ENCODE assay signal across 11 mouse cellular contexts in genomic region chr7:126625807-126626600, GRCm38 (mm10). TPM values are rescaled to one million over a fixed set of nuclear protein-coding genes. Genes with fewer than 3 reads are reported as not detected.
DNase-seq lines count a peak whose midpoint lies in the region; ATAC-seq and TF ChIP-seq lines count a peak whose summit lies in the region.
"Had no signal": no experiment of that assay in that cellular context is flagged by ENCODE, and none has a peak within 500 bp of the region (broad histone marks: within the 10 kb centered on the region; RNA-seq: fewer than 3 reads in every experiment).

No protein-coding gene starts in this region.

- TF ChIP-seq POLR2A in liver, adult 2 months (IDR thresholded peaks at IDR 0.05; ENCODE audit: extremely low read depth, insufficient read depth, low read length) = no peak
- no peak for TF ChIP-seq POLR2A in myocyte (IDR thresholded peaks at IDR 0.05; ENCODE audit: insufficient read length, low read depth)

- no peak for DNase-seq in liver, adult 2 months (ENCODE audit: extremely low read depth, low read depth, low spot score)
- DNase-seq in liver (no peak), G1E (ENCODE audit: low spot score) (no peak)
- DNase-seq in embryonic facial prominence, embryonic 10.5 days (ENCODE audit: low spot score) = no peak
- DNase-seq in ovary, postnatal 10 days (ENCODE audit: low spot score) = no peak
- no peak for DNase-seq in layer of hippocampus, postnatal 36 days
- DNase-seq: thymus, postnatal 4 days had no signal

- no peak overlapping the region for H3K9ac ChIP-seq in liver, adult 2 months (ENCODE audit: low read depth, low read length)

- ATAC-seq in G1E (ENCODE audit: extremely low read depth, insufficient number of reproducible peaks, low FRiP score, poor library complexity, severe bottlenecking) = no peak

- H3K79me2 ChIP-seq in liver, adult 2 months (ENCODE audit: control insufficient read depth, insufficient read depth, low read length) = no peaks in the 10 kb centered on the region
- peaks cover 24% of the 10 kb centered on the region for H3K79me2 ChIP-seq in myocyte (ENCODE audit: control insufficient read depth, insufficient read depth)

- H3K27me3 ChIP-seq in liver, adult 2 months (ENCODE audit: control insufficient read depth, insufficient read depth, low read length) = no peaks in the 10 kb centered on the region
- H3K27me3 ChIP-seq in G1E (ENCODE audit: insufficient read depth, low read length) (no peaks in the 10 kb centered on the region), myocyte (ENCODE audit: control insufficient read depth, insufficient read depth, insufficient read length) (no peaks in the 10 kb centered on the region)
- H3K27me3 ChIP-seq in embryonic facial prominence, embryonic 10.5 days (replicated peaks; ENCODE audit: low read depth, poor library complexity, severe bottlenecking) = no peaks in the 10 kb centered on the region

- no peak for TF ChIP-seq CTCF in liver, adult 2 months (IDR thresholded peaks at IDR 0.05; ENCODE audit: low read depth, low read length)
- no peak for TF ChIP-seq CTCF in G1E (IDR thresholded peaks at IDR 0.05; ENCODE audit: low read depth, low read length)

- H3K4me1 ChIP-seq in liver, adult 2 months (ENCODE audit: control insufficient read depth, insufficient read depth, low read length) = peaks cover 2% of the 10 kb centered on the region
- peaks cover 64% of the 10 kb centered on the region for H3K4me1 ChIP-seq in G1E (ENCODE audit: insufficient read depth, low read depth, low read length)
- peaks cover 7% of the 10 kb centered on the region for H3K4me1 ChIP-seq in embryonic facial prominence, embryonic 10.5 days

- no peak overlapping the region for H3K4me3 ChIP-seq in liver, adult 2 months (ENCODE audit: insufficient read depth, low read depth, low read length)
- H3K4me3 ChIP-seq in G1E (ENCODE audit: low read depth, low read length) (peak overlapping the region; percentile 67; the same call in 1 of the 2 replicates), myocyte (peak overlapping the region; percentile 97)
- H3K4me3 ChIP-seq in embryonic facial prominence, embryonic 10.5 days = no peak overlapping the region

- no peaks in the 10 kb centered on the region for H3K9me3 ChIP-seq in G1E (replicated peaks)
- H3K9me3 ChIP-seq in embryonic facial prominence, embryonic 10.5 days = no peaks in the 10 kb centered on the region

- peak overlapping the region; percentile 53 for H3ac ChIP-seq in myocyte (ENCODE audit: control insufficient read depth, insufficient read length)

- H3K27ac ChIP-seq in liver, adult 2 months (replicated peaks; ENCODE audit: insufficient read depth, low read depth, low read length) = peak overlapping the region; percentile 41
- H3K27ac ChIP-seq in embryonic facial prominence, embryonic 10.5 days (replicated peaks) = peak overlapping the region; percentile 37; the same call in 1 of the 2 replicates
- H3K27ac ChIP-seq: hindbrain, postnatal 0 days had no signal

- H3K4me2 ChIP-seq in myocyte (ENCODE audit: low read depth) = peak overlapping the region; percentile 64

- WGBS in liver, adult 2 months = 86% methylated on average over 3 of the region's 3 CpGs
- 86% methylated on average over 3 of the region's 3 CpGs for WGBS in embryonic facial prominence, embryonic 10.5 days

- no peaks in the 10 kb centered on the region for H3K36me3 ChIP-seq in liver, adult 2 months (ENCODE audit: control insufficient read depth, insufficient read depth, low read length)
- H3K36me3 ChIP-seq in G1E (replicated peaks) (peaks cover 6% of the 10 kb centered on the region), myocyte (ENCODE audit: control insufficient read depth, insufficient read depth) (peaks cover 22% of the 10 kb centered on the region)
- no peaks in the 10 kb centered on the region for H3K36me3 ChIP-seq in embryonic facial prominence, embryonic 10.5 days (replicated peaks)

TF ChIP-seq in myocyte, 11 proteins besides CTCF, POLR2A, EP300 and RAD21:
- TF ChIP-seq MYOD1 (IDR thresholded peaks at IDR 0.05; ENCODE audit: control insufficient read depth in 1 of 3, insufficient read length in 2 of 3, low read depth in 2 of 3) (no peak), SRF (IDR thresholded peaks at IDR 0.05; ENCODE audit: control insufficient read depth, insufficient read length, low read depth) (no peak), CEBPB (IDR thresholded peaks at IDR 0.05; ENCODE audit: insufficient read depth, poor library complexity, severe bottlenecking) (no peak), MAX (IDR thresholded peaks at IDR 0.05; ENCODE audit: low read depth) (no peak), USF1 (IDR thresholded peaks at IDR 0.05; ENCODE audit: low read depth) (no peak), POLR2AphosphoS2 (IDR thresholded peaks at IDR 0.05; ENCODE audit: insufficient read length, low read depth) (no peak), E2F4 (IDR thresholded peaks at IDR 0.05; ENCODE audit: insufficient read depth) (no peak), REST (IDR thresholded peaks at IDR 0.05; ENCODE audit: insufficient read depth, insufficient read length) (no peak), TCF12 (IDR thresholded peaks at IDR 0.05; ENCODE audit: insufficient read depth, poor library complexity, severe bottlenecking) (no peak), TCF3 (IDR thresholded peaks at IDR 0.05; ENCODE audit: insufficient read length, low read depth) (no peak), MYOG (IDR thresholded peaks at IDR 0.05; ENCODE audit: control insufficient read depth in 1 of 3, insufficient read depth in 1 of 3, insufficient read length in 2 of 3, low read depth in 2 of 3) (no peak)

RNA-seq across cellular contexts. Expression of gene Nupr1, which starts 4.7 kb away (rescaled TPM):
- total RNA-seq in liver, adult 2 months (2014; rRNA removed) = 3.0 and 3.2 TPM in 2 replicates
- 1.2 TPM in 2 replicates for polyA plus RNA-seq in liver, adult 2 months (2012; rRNA removed)
- total RNA-seq in G1E (2014; fragmentation: Nextera tagmentation) (13.4 and 24.8 TPM in 2 replicates), G1E (2017) (0.41 and 1.1 TPM in 2 replicates)
- polyA plus RNA-seq in G1E (2012) (9.8 and 11.1 TPM in 2 replicates), myocyte (2012; fragmentation: generic; extraction: Trizol) (244 TPM)
- polyA plus RNA-seq in embryonic facial prominence, embryonic 10.5 days (2016; fragmentation: Nextera tagmentation; extraction: Ambion mirVana) = 0.92 and 1.2 TPM in 2 replicates
- total RNA-seq in layer of hippocampus, postnatal 36 days (2021) = 1 to 10 TPM; 7.5 to 7.9 TPM

RNA-seq across cellular contexts. Expression of gene Sgf29, which starts 23.1 kb away (rescaled TPM):
- 7.7 and 10.7 TPM in 2 replicates for total RNA-seq in liver, adult 2 months (2014; rRNA removed)
- polyA plus RNA-seq in liver, adult 2 months (2012; rRNA removed) = 34.7 and 54.2 TPM in 2 replicates
- total RNA-seq in G1E (2014; fragmentation: Nextera tagmentation) (159 and 175 TPM in 2 replicates), G1E (2017) (36.8 and 57.3 TPM in 2 replicates)
- polyA plus RNA-seq in G1E (2012) (61.3 and 124 TPM in 2 replicates), myocyte (2012; fragmentation: generic; extraction: Trizol) (35.3 TPM)
- polyA plus RNA-seq in embryonic facial prominence, embryonic 10.5 days (2016; fragmentation: Nextera tagmentation; extraction: Ambion mirVana) = 64.6 and 65.6 TPM in 2 replicates
- 10 to 100 TPM; 25.6 to 30.3 TPM for total RNA-seq in layer of hippocampus, postnatal 36 days (2021)

RNA-seq across cellular contexts. Expression of gene Il27, which starts 31.3 kb away (rescaled TPM):
- not detected in 2 replicates for total RNA-seq in liver, adult 2 months (2014; rRNA removed)
- polyA plus RNA-seq in liver, adult 2 months (2012; rRNA removed) = 0.31 TPM in 1 of 2 replicates, not detected in the other
- total RNA-seq in G1E (2014; fragmentation: Nextera tagmentation) (not detected in 2 replicates), G1E (2017) (not detected in 2 replicates)
- polyA plus RNA-seq in G1E (2012) (not detected in 2 replicates), myocyte (2012; fragmentation: generic; extraction: Trizol) (not detected)
- not detected in 2 replicates for polyA plus RNA-seq in embryonic facial prominence, embryonic 10.5 days (2016; fragmentation: Nextera tagmentation; extraction: Ambion mirVana)
- not detected for total RNA-seq in layer of hippocampus, postnatal 36 days (2021)
- polyA plus RNA-seq: forebrain, embryonic 11.5 days; hindbrain, postnatal 0 days; limb, embryonic 14.5 days had no signal

RNA-seq across cellular contexts. Expression of gene Cln3, which starts 40.4 kb away (rescaled TPM):
- total RNA-seq in liver, adult 2 months (2014; rRNA removed) = 7.1 and 9.5 TPM in 2 replicates
- polyA plus RNA-seq in liver, adult 2 months (2012; rRNA removed) = 40.9 and 57.0 TPM in 2 replicates
- total RNA-seq in G1E (2014; fragmentation: Nextera tagmentation) (27.9 and 35.1 TPM in 2 replicates), G1E (2017) (49.9 and 52.7 TPM in 2 replicates)
- polyA plus RNA-seq in G1E (2012) (10.9 and 15.4 TPM in 2 replicates), myocyte (2012; fragmentation: generic; extraction: Trizol) (3.6 TPM)
- polyA plus RNA-seq in embryonic facial prominence, embryonic 10.5 days (2016; fragmentation: Nextera tagmentation; extraction: Ambion mirVana) = 22.9 and 27.1 TPM in 2 replicates
- total RNA-seq in layer of hippocampus, postnatal 36 days (2021) = 10 to 100 TPM; 28.3 to 32.9 TPM

RNA-seq across cellular contexts. Expression of gene Apobr, which starts 41.3 kb away (rescaled TPM):
- 0.74 and 1.6 TPM in 2 replicates for total RNA-seq in liver, adult 2 months (2014; rRNA removed)
- 0.58 and 1.0 TPM in 2 replicates for polyA plus RNA-seq in liver, adult 2 months (2012; rRNA removed)
- total RNA-seq in G1E (2014; fragmentation: Nextera tagmentation) (1.3 and 3.7 TPM in 2 replicates), G1E (2017) (4.4 and 5.5 TPM in 2 replicates)
- polyA plus RNA-seq in G1E (2012) (4.8 and 4.9 TPM in 2 replicates), myocyte (2012; fragmentation: generic; extraction: Trizol) (4.7 TPM)
- 0.29 and 0.41 TPM in 2 replicates for polyA plus RNA-seq in embryonic facial prominence, embryonic 10.5 days (2016; fragmentation: Nextera tagmentation; extraction: Ambion mirVana)
- total RNA-seq in layer of hippocampus, postnatal 36 days (2021) = under 1 TPM; 0.40 to 0.42 TPM

Comparison
In these comparisons a context has a peak if more than half of its experiments do, and no peak if none do; other contexts are left out.
1. H3K4me3 ChIP-seq: peak in G1E (single experiment) and myocyte (single experiment); none in liver, adult 2 months (single experiment) and embryonic facial prominence, embryonic 10.5 days (single experiment).
2. RNA of gene Nupr1, which starts 4.7 kb away (polyA plus RNA-seq): 244 TPM in myocyte (single experiment); 9.8 to 11.1 TPM in G1E, 1.2 TPM in liver, adult 2 months and 0.92 to 1.2 TPM in embryonic facial prominence, embryonic 10.5 days; every median in the first group is over 10 times any median in the second.